Mouse (Mus musculus) heart, embryonic 14.5 days (tissue): ENCODE data around the gene Dnajc17. TPM values are rescaled to one million over a fixed set of nuclear protein-coding genes. Genes with fewer than 3 reads are reported as not detected.

Experiments used
- ATAC-seq: fragments of 200-750 bp; cut with Nextera tagmentation; 2 replicates; pipeline ENCODE4 v1.8.0; 2017; ENCODE audit warnings: low read depth, moderate TSS enrichment; ENCODE audit not compliant: insufficient number of reproducible peaks, insufficient read depth, low FRiP score
- H3K27ac ChIP-seq, 2 experiments: fragments of 200-500 bp in 1 of 2; fragments of 300-500 bp in 1 of 2; sonication (generic) in 1 of 2; replicated peaks in 1 of 2; 2 replicates each; pipeline ENCODE4 v1.5.1; 2012 to 2014; ENCODE audit warnings: low read depth in 2 of 2, low read length in 2 of 2, control low read depth in 1 of 2, mild to moderate bottlenecking in 1 of 2, mixed read lengths in 1 of 2; ENCODE audit not compliant: control insufficient read depth in 1 of 2, insufficient read depth in 1 of 2
- H3K27me3 ChIP-seq: fragments of 300-500 bp; sonication (generic); 2 replicates; pipeline ENCODE4 v1.6.1; 2014; ENCODE audit warnings: mild to moderate bottlenecking, low read length, control low read depth; ENCODE audit not compliant: control insufficient read depth, insufficient read depth
- H3K36me3 ChIP-seq: fragments of 300-500 bp; sonication (generic); 2 replicates; pipeline ENCODE4 v1.6.1; 2014; ENCODE audit warnings: mild to moderate bottlenecking, control low read depth, low read length, mixed read lengths; ENCODE audit not compliant: control insufficient read depth, insufficient read depth
- H3K4me1 ChIP-seq, 2 experiments: fragments of 200-500 bp in 1 of 2; fragments of 300-500 bp in 1 of 2; sonication (generic) in 1 of 2; 2 replicates each; pipeline ENCODE4 v1.6.1; 2012 to 2014; ENCODE audit warnings: low read length in 2 of 2, control low read depth in 1 of 2, mixed read lengths in 1 of 2; ENCODE audit not compliant: control insufficient read depth in 2 of 2, insufficient read depth in 2 of 2
- H3K4me2 ChIP-seq: fragments of 300-500 bp; sonication (generic); 2 replicates; pipeline ENCODE4 v1.6.1; 2014; ENCODE audit warnings: mild to moderate bottlenecking, low read length
- H3K4me3 ChIP-seq, 2 experiments: fragments of 200-500 bp in 1 of 2; fragments of 300-500 bp in 1 of 2; sonication (generic) in 1 of 2; 2 replicates each; pipeline ENCODE4 v1.5.1; 2012 to 2014; ENCODE audit warnings: low read length in 2 of 2, mild to moderate bottlenecking in 2 of 2, control low read depth in 1 of 2, low read depth in 1 of 2, moderate library complexity in 1 of 2; ENCODE audit not compliant: control insufficient read depth in 1 of 2, insufficient read depth in 1 of 2
- H3K9ac ChIP-seq: fragments of 300-500 bp; sonication (generic); 2 replicates; pipeline ENCODE4 v1.6.1; 2014; ENCODE audit warnings: mild to moderate bottlenecking, low read length
- H3K9me3 ChIP-seq: fragments of 300-500 bp; sonication (generic); 2 replicates; pipeline ENCODE4 v1.6.1; 2016; ENCODE audit warnings: low read length, control low read depth; ENCODE audit not compliant: control insufficient read depth
- WGBS: fragments of 180-500 bp; shearing (Covaris S2); extraction: QIAGEN DNeasy Blood & Tissue Kit; methylation state at CpG from one replicate; pipeline ENCODE4 v1.1.7; 2014; 5-methylcytosine and 5-hydroxymethylcytosine counted together
- polyA plus RNA-seq: library from polyadenylated mRNA; unstranded; fragments of >200 nt; fragmentation: Nextera tagmentation; extraction: Ambion mirVana; gene quantifications from 2 replicates; pipeline ENCODE4 v1.2.1, GENCODE M21; 2014

Dnajc17 gene
- polyA plus RNA-seq, 1 experiment from 2014 or later = 10.8 TPM

- Histone ChIP-seq H3K36me3 (no peaks in the 10 kb centered on the region), H3K4me2 (no peak overlapping the region), H3K27ac (no peak overlapping the region), H3K4me1 (peaks cover 0 to 3% of the 10 kb centered on the region in 2 experiments; a peak in 2 of 4 replicates), H3K9ac (no peak overlapping the region), H3K27me3 (peaks cover 30% of the 10 kb centered on the region), H3K9me3 (no peaks in the 10 kb centered on the region), H3K4me3 (no peak overlapping the region)
- no peak for ATAC-seq
- 62% methylated on average over 9 of the region's 9 CpGs for WGBS
These were observed 34.0 kb upstream of the Dnajc17 start for GRCm38 (mm10) chr2:119242548-119242947.

- 74% methylated on average over 4 of the region's 4 CpGs for WGBS
- Histone ChIP-seq H3K36me3 (no peaks in the 10 kb centered on the region), H3K4me3 (no peak overlapping the region), H3K27ac (no peak overlapping the region), H3K4me2 (no peak overlapping the region), H3K27me3 (peaks cover 47% of the 10 kb centered on the region), H3K9me3 (no peaks in the 10 kb centered on the region), H3K4me1 (peaks cover 0 to 11% of the 10 kb centered on the region in 2 experiments; a peak in 3 of 4 replicates), H3K9ac (no peak overlapping the region)
- ATAC-seq = no peak
These were observed 32.2 kb upstream of the Dnajc17 start for GRCm38 (mm10) chr2:119240819-119241186.

DNA sequence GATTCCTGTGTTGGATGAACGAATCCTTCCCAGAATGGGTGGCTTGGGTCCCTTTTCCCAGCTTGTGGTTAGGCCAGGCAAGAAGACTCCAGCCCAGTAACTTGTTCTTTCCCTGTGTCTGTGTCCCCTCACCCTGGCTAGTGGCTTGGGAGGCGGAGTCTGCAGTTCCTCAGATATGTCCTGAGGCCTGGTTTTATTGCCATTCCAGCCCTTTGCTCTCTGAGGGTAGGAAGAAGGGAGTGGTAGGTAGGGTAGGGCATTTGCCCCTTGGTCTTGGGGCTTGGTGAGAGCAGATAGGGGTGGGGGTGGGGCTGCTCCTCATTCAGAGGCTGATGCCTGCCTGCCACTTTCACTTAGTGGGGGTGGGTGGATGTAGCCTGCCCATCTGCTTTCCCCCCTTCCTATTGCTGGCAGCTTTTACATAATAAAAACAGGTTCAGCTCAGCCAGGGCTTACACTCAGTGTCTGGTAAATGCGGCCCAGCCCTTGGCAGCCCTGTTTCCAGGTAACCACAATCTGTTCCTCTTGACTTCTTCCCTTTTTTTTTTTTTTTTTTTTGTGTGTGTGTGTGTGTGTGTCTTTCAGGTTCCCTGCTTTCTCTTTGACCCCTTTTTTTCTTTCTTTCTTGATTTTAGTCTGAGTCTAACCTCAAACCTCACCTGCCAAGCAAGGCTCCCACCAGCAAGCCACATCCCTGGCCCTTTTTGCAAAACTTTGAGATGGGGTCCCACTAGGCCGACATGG, 31.7 kb upstream of the Dnajc17 start:
- Histone ChIP-seq H3K4me1 (peaks cover 0 to 11% of the 10 kb centered on the region in 2 experiments; a peak in 3 of 4 replicates), H3K27ac (no peak overlapping the region), H3K27me3 (peaks cover 53% of the 10 kb centered on the region), H3K4me2 (no peak overlapping the region), H3K36me3 (no peaks in the 10 kb centered on the region), H3K9me3 (no peaks in the 10 kb centered on the region), H3K4me3 (no peak overlapping the region), H3K9ac (no peak overlapping the region)
- ATAC-seq = no peak
- WGBS = 73% methylated on average over 4 of the region's 4 CpGs

DNA sequence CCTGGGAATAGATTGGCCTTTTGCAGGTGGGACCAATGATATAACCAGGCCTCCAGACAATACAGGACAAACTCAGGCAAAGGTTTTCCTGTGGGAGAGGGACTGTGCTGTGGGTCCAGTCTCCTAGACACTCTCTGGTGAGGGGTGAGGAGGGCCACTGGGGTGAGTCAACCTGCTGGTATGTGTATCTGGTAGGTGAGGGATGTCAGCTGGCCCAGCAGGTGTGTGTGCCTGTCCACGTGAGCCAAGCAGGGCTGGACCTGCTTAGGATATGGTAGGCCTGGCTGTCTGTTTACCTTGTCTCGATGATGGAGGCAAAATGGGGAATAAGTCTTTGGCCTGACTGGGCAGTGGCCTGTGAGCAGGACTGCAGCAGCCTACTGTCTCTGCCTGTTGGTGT, 30.1 kb upstream of the Dnajc17 start:
- peaks cover 0 to 11% of the 10 kb centered on the region in 2 experiments; a peak in 3 of 4 replicates for H3K4me1 ChIP-seq
- no peak overlapping the region for H3K27ac ChIP-seq
- 72% methylated on average over 2 of the region's 2 CpGs for WGBS
- no peak overlapping the region for H3K9ac ChIP-seq
- H3K36me3 ChIP-seq = no peaks in the 10 kb centered on the region
- no peak for ATAC-seq
- no peak overlapping the region for H3K4me2 ChIP-seq
- H3K27me3 ChIP-seq = peaks cover 65% of the 10 kb centered on the region
- H3K9me3 ChIP-seq = no peaks in the 10 kb centered on the region
- H3K4me3 ChIP-seq = no peak overlapping the region

DNA sequence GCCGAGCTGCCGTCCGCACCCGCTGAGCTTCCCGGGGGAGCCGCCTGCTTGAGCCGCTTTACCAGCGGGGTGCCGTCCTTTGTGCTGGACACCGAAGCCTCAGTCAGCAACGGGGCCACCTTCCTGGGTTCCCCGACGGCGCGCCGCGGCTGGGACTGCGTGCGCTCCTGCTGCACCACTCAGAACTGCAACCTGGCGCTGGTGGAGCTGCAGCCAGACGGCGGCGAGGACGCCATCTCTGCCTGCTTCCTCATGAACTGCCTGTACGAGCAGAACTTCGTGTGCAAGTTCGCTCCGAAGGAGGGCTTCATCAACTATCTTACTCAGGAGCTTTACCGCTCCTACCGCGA, 29.3 kb upstream of the Dnajc17 start:
- WGBS = 2% methylated on average over 31 of the region's 31 CpGs
- H3K9ac ChIP-seq = no peak overlapping the region; the same call in 1 of the 2 replicates

GRCm38 (mm10) chr2:119237210-119237870, 28.7 kb upstream of the Dnajc17 start, which contains the start of gene Spint1:
TSS of gene Spint1 (plus strand) at chr2:119237362.
- peaks cover 0 to 11% of the 10 kb centered on the region in 2 experiments; a peak in 3 of 4 replicates for H3K4me1 ChIP-seq
- no peaks in the 10 kb centered on the region for H3K36me3 ChIP-seq
- no peak within 1 kb of the TSS for H3K27ac ChIP-seq
- H3K4me2 ChIP-seq = peak within 1 kb of the TSS; percentile 90
- WGBS = under 1% methylated on average over 72 of the region's 73 CpGs
- peak within 1 kb of the TSS; percentile 46 to 53 for H3K4me3 ChIP-seq
- peak within 1 kb of the TSS; percentile 31; the same call in 1 of the 2 replicates for H3K9ac ChIP-seq
- H3K9me3 ChIP-seq = no peaks in the 10 kb centered on the region
- peaks cover 67% of the 10 kb centered on the region for H3K27me3 ChIP-seq
- ATAC-seq = no peak

More for the DNA sequence above, 29.3 kb upstream of the Dnajc17 start:
- Histone ChIP-seq H3K27ac (no peak overlapping the region), H3K9me3 (no peaks in the 10 kb centered on the region), H3K4me1 (peaks cover 0 to 11% of the 10 kb centered on the region in 2 experiments; a peak in 3 of 4 replicates), H3K27me3 (peaks cover 67% of the 10 kb centered on the region), H3K4me2 (peak overlapping the region; percentile 90), H3K4me3 (peak overlapping the region; percentile 46 to 53), H3K36me3 (no peaks in the 10 kb centered on the region)
- no peak for ATAC-seq

GRCm38 (mm10) chr2:119236682-119237209, 28.2 kb upstream of the Dnajc17 start:
- Histone ChIP-seq H3K4me3 (peak overlapping the region; percentile 46 to 53), H3K9me3 (no peaks in the 10 kb centered on the region), H3K4me2 (peak overlapping the region; percentile 90), H3K4me1 (peaks cover 0 to 11% of the 10 kb centered on the region in 2 experiments; a peak in 3 of 4 replicates), H3K27me3 (peaks cover 63% of the 10 kb centered on the region), H3K9ac (peak overlapping the region; percentile 31; the same call in 1 of the 2 replicates), H3K27ac (no peak overlapping the region), H3K36me3 (no peaks in the 10 kb centered on the region)
- 11% methylated on average over 25 of the region's 25 CpGs for WGBS
- ATAC-seq = no peak
